In genomic region chr13:59176021-59176420, GRCm38 (mm10) we compare ENCODE assay signal across 13 mouse cellular contexts.
"Had no signal": no experiment of that assay in that cellular context is flagged by ENCODE, and none has a peak within 500 bp of the region (broad histone marks: within the 10 kb centered on the region; RNA-seq: fewer than 3 reads in every experiment).

No protein-coding gene starts in this region.

- H3K4me2 ChIP-seq: liver, embryonic 13.5 days; lung, embryonic 15.5 days; midbrain, embryonic 13.5 days; neural tube, embryonic 15.5 days had no signal

- DNase-seq: kidney, postnatal 4 days; liver; liver, embryonic 13.5 days; liver, postnatal 0 days; lung, postnatal 14 days; right cerebral cortex, adult 18-20 months; right cerebral cortex, postnatal 25 days; thymus, postnatal 36 days had no signal

- H3K4me1 ChIP-seq: liver, embryonic 13.5 days; lung, embryonic 15.5 days had no signal

- H3K9me3 ChIP-seq: liver, embryonic 13.5 days; lung, embryonic 15.5 days; midbrain, embryonic 13.5 days; neural tube, embryonic 15.5 days had no signal

- H3K27me3 ChIP-seq: liver, embryonic 13.5 days; lung, embryonic 15.5 days; midbrain, embryonic 13.5 days; neural tube, embryonic 15.5 days had no signal

- H3K36me3 ChIP-seq: liver, embryonic 13.5 days; lung, embryonic 15.5 days; midbrain, embryonic 13.5 days; neural tube, embryonic 15.5 days had no signal

- H3K4me3 ChIP-seq: layer of hippocampus, adult 2 months; liver, embryonic 13.5 days; lung, embryonic 15.5 days; midbrain, embryonic 13.5 days; myocyte; neural tube, embryonic 15.5 days had no signal

- H3K27ac ChIP-seq: layer of hippocampus, adult 2 months; liver, embryonic 13.5 days; lung, embryonic 15.5 days; midbrain, embryonic 13.5 days; neural tube, embryonic 15.5 days had no signal

- H3K9ac ChIP-seq: liver, embryonic 13.5 days; liver, postnatal 0 days; lung, embryonic 15.5 days; midbrain, embryonic 13.5 days; neural tube, embryonic 15.5 days had no signal

- ATAC-seq: liver, postnatal 0 days had no signal
